Mouse (Mus musculus): Measurements from ENCODE around the gene Cdk14.

GRCm38 (mm10) chr5:4894988-4895387 lies 525.1 kb downstream of the Cdk14 start:
- TF ChIP-seq E2F4 (IDR thresholded peaks at IDR 0.05; ENCODE audit: insufficient read depth) (no peak), USF1 (IDR thresholded peaks at IDR 0.05; ENCODE audit: low read depth) (no peak), POLR2A (IDR thresholded peaks at IDR 0.05; ENCODE audit: insufficient read length, low read depth) (no peak), TCF12 (IDR thresholded peaks at IDR 0.05; ENCODE audit: insufficient read depth, poor library complexity, severe bottlenecking) (no peak), REST (IDR thresholded peaks at IDR 0.05; ENCODE audit: insufficient read depth, insufficient read length) (no peak), POLR2AphosphoS2 (IDR thresholded peaks at IDR 0.05; ENCODE audit: insufficient read length, low read depth) (no peak), MYOG (IDR thresholded peaks at IDR 0.05; ENCODE audit: control insufficient read depth in 1 of 3, insufficient read depth in 1 of 3, insufficient read length in 2 of 3, low read depth in 2 of 3) (no peak), SRF (IDR thresholded peaks at IDR 0.05; ENCODE audit: control insufficient read depth, insufficient read length, low read depth) (no peak), MAX (IDR thresholded peaks at IDR 0.05; ENCODE audit: low read depth) (no peak), CEBPB (IDR thresholded peaks at IDR 0.05; ENCODE audit: insufficient read depth, poor library complexity, severe bottlenecking) (no peak)
